Mouse (Mus musculus) midbrain, embryonic 14.5 days (tissue): Measurements from ENCODE around the gene Gm5431. TPM values are rescaled to one million over a fixed set of nuclear protein-coding genes. Genes with fewer than 3 reads are reported as not detected.
"Not testable (repeated sequence)": the region's sequence is repeated elsewhere in the genome, so short reads cannot be mapped to it uniquely, and the experiment has no call there.

Experiments used
- ATAC-seq: fragments of 200-750 bp; cut with Nextera tagmentation; 2 replicates; pipeline ENCODE4 v1.8.0; 2017; ENCODE audit warnings: moderate number of reproducible peaks, moderate library complexity; ENCODE audit not compliant: low FRiP score, low TSS enrichment
- DNase-seq: peaks from one replicate; pipeline ENCODE4 v3.0.0-alpha.2; 2015
- H3K27ac ChIP-seq: fragments of 300-500 bp; sonication (generic); replicated peaks from 2 replicates; pipeline ENCODE4 v1.5.1; 2014; ENCODE audit warnings: mild to moderate bottlenecking, low read depth, low read length, moderate library complexity
- H3K27me3 ChIP-seq: fragments of 300-500 bp; sonication (generic); 2 replicates; pipeline ENCODE4 v1.6.1; 2014; ENCODE audit warnings: low read length, control low read depth, mixed read lengths; ENCODE audit not compliant: control insufficient read depth, insufficient read depth
- H3K36me3 ChIP-seq: fragments of 300-500 bp; sonication (generic); 2 replicates; pipeline ENCODE4 v1.6.1; 2014; ENCODE audit warnings: low read length, control low read depth; ENCODE audit not compliant: control insufficient read depth, insufficient read depth
- H3K4me1 ChIP-seq: fragments of 300-500 bp; sonication (generic); 2 replicates; pipeline ENCODE4 v1.6.1; 2014; ENCODE audit warnings: mild to moderate bottlenecking, antibody characterized with exemption, low read length, control low read depth; ENCODE audit not compliant: control insufficient read depth, insufficient read depth
- H3K4me2 ChIP-seq: fragments of 300-500 bp; sonication (generic); 2 replicates; pipeline ENCODE4 v1.6.1; 2014; ENCODE audit warnings: mild to moderate bottlenecking, low read length, moderate library complexity
- H3K4me3 ChIP-seq: fragments of 300-500 bp; sonication (generic); replicated peaks from 2 replicates; pipeline ENCODE4 v1.5.1; 2014; ENCODE audit warnings: low read depth, low read length
- H3K9ac ChIP-seq: fragments of 300-500 bp; sonication (generic); replicated peaks from 2 replicates; pipeline ENCODE4 v1.6.1; 2014; ENCODE audit warnings: mild to moderate bottlenecking, low read length, moderate library complexity
- H3K9me3 ChIP-seq: fragments of 300-500 bp; sonication (generic); 2 replicates; pipeline ENCODE4 v1.6.1; 2016; ENCODE audit warnings: low read length, control low read depth, mixed read lengths; ENCODE audit not compliant: control insufficient read depth
- WGBS: fragments of 180-500 bp; shearing (Covaris S2); extraction: QIAGEN DNeasy Blood & Tissue Kit; methylation state at CpG from one replicate; pipeline ENCODE4 v1.1.7; 2014; 5-methylcytosine and 5-hydroxymethylcytosine counted together
- polyA plus RNA-seq: library from polyadenylated mRNA; unstranded; fragments of >200 nt; fragmentation: Nextera tagmentation; extraction: Ambion mirVana; gene quantifications from 2 replicates; pipeline ENCODE4 v1.2.1, GENCODE M21; 2014

Gm5431 gene
- polyA plus RNA-seq, 1 experiment from 2014 or later, result 0.34 TPM

DNA sequence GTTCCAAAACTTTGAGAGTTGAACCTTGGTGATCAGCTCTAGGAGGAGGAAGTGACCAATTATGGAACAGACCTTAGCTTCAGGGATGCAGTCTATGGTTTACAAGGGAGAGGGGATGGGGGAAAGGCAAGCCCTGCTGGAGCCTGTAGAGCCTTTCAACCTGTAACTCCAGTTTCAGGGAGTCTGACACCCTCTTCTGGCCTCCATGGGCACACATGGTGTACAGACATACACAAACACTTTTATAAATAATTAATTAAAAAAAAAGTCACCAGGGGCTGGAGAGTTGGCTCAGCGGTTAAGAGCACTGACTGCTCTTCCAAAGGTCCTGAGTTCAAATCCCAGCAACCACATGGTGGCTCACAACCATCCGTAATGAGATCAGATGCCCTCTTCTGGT is 55.7 kb downstream of the Gm5431 start:
- 83% methylated on average over 2 of the region's 2 CpGs for WGBS
- not testable (repeated sequence) for ATAC-seq, H3K4me3 ChIP-seq, H3K4me2 ChIP-seq, H3K27ac ChIP-seq, DNase-seq, H3K27me3 ChIP-seq, H3K4me1 ChIP-seq, H3K36me3 ChIP-seq, H3K9ac ChIP-seq, H3K9me3 ChIP-seq

DNA sequence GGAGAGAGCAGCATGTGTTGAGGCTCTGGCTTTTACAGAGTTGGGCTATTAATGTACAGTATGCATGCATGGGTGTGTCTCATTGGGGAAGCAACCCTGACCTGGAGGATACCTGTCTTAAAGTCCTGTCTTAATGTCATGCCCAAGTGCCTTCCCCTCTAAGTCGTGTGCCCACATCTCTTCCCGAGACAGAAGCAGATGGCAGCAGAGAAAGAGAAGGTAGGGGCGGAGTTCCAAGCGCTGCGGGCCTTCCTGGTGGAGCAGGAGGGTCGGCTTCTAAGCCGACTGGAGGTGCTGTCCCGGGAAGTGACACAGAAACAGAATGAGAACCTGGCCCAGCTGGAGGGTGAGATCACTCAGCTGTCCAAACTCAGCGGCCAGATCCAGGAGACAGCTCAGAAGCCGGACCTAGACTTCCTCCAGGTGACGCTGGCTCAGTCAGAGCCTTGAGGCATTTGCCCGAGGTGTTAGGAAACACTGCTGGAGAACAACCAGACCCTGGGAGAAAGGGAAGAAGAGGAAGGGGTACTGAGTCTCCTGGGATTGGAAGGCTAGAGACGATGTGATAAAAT is 56.7 kb downstream of the Gm5431 start:
- no peak overlapping the region for H3K27ac ChIP-seq
- H3K36me3 ChIP-seq, result no peaks in the 10 kb centered on the region
- no peak for DNase-seq
- no peak overlapping the region for H3K4me3 ChIP-seq
- no peak for ATAC-seq
- H3K27me3 ChIP-seq, result no peaks in the 10 kb centered on the region
- H3K4me2 ChIP-seq, result no peak overlapping the region
- H3K9ac ChIP-seq, result no peak overlapping the region
- no peaks in the 10 kb centered on the region for H3K9me3 ChIP-seq
- no peaks in the 10 kb centered on the region for H3K4me1 ChIP-seq
- 44% methylated on average over 13 of the region's 13 CpGs for WGBS

DNA sequence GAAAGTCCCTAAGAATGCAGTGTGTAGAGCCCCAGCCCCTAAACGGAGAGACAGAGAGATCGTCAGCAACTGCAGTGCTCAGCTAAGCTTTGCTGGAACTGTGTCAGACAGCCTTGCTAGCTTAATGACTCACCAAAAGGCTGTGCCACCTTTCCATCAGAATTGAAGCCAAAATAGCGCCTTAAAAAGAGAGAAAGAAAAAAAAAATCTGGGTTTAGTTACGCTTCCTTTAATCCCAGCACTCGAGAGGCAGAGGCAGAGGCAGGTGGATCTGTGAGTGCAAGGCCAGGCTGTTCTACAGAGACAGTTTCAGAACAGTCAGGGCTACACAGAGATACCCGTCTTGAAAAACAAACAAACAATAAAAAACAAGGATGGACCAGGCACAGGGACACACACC is 57.7 kb downstream of the Gm5431 start:
- Histone ChIP-seq H3K27me3 (peaks cover 8% of the 10 kb centered on the region; the same call in 1 of the 2 replicates), H3K27ac (no peak overlapping the region), H3K9ac (no peak overlapping the region), H3K9me3 (no peaks in the 10 kb centered on the region), H3K4me2 (no peak overlapping the region), H3K4me1 (no peaks in the 10 kb centered on the region), H3K36me3 (no peaks in the 10 kb centered on the region), H3K4me3 (no peak overlapping the region)
- no peak for ATAC-seq
- 41% methylated on average over 6 of the region's 6 CpGs for WGBS
- DNase-seq, result no peak

DNA sequence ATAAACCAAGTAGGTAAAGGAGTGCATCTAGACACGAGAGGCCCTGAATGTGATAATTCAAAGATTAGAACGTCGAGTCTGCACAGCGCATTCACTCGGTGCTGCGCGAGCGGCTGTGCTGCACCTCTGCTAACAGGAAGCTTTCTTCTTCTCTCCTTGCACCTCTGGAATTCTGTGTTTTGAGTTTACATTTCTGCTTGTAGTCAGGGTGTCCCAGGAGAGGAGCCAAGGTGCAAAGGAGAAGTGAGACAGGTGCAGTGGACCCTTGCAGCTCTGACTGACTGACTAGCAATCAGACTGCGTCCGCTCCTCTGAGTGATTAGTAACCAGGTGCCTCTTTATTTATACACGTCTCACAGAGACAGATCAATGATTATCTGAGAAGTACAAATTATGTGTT is 58.8 kb downstream of the Gm5431 start:
- DNase-seq (no peak), ATAC-seq (no peak)
- H3K4me2 ChIP-seq, result no peak overlapping the region
- WGBS, result 86% methylated on average over 11 of the region's 11 CpGs
- H3K27me3 ChIP-seq, result peaks cover 10% of the 10 kb centered on the region; the same call in 1 of the 2 replicates
- peaks cover 6% of the 10 kb centered on the region for H3K4me1 ChIP-seq
- H3K27ac ChIP-seq, result no peak overlapping the region
- H3K36me3 ChIP-seq, result no peaks in the 10 kb centered on the region
- no peaks in the 10 kb centered on the region for H3K9me3 ChIP-seq
- no peak overlapping the region for H3K4me3 ChIP-seq
- H3K9ac ChIP-seq, result no peak overlapping the region

DNA sequence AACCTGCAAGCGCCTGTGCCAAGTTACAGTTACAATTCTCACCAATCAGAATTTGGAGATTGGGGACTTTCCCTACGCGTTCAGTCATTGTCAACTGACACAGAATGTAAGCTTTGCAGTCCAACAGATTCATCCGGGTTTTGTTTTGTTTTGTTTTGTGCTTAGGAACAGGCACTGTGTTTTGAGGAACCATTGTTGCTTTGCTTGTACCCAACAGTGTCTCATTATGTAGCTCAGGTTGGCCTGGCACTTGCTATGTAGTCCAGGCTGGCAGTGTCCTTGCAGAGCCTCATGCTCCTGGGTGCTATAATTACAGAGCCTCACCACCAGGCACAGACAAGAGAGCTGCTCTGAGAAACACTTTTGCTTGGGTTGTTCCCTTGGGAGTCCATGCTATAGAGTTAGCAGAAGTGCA is 59.6 kb downstream of the Gm5431 start:
- no peak for ATAC-seq
- Histone ChIP-seq H3K27me3 (peaks cover 10% of the 10 kb centered on the region; the same call in 1 of the 2 replicates), H3K36me3 (no peaks in the 10 kb centered on the region), H3K4me1 (peaks cover 7% of the 10 kb centered on the region), H3K4me3 (no peak overlapping the region), H3K4me2 (no peak overlapping the region), H3K9me3 (no peaks in the 10 kb centered on the region), H3K27ac (no peak overlapping the region), H3K9ac (no peak overlapping the region)
- WGBS, result 82% methylated on average over 4 of the region's 4 CpGs
- no peak for DNase-seq

DNA sequence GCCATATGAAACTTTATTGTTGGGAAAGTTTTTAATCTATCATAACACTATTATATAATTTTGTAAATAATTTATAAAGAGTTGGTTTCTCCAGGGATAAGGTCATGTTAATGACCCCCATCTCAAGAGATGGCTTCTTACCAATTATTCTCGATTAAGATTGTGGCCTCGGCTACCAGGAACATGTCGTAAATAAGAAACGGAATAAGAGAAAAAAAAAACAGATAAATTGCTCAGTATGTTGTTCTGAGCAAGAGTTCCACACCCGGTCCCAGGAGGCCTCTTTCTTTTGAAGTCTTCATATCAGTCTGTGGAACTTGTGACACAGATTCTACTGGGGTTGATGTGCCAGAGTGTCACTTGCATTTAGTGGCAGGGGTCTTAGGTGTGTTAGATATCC is 60.8 kb downstream of the Gm5431 start:
- WGBS, result 91% methylated on average over 5 of the region's 5 CpGs
- H3K27me3 ChIP-seq, result peaks cover 10% of the 10 kb centered on the region
- no peak overlapping the region for H3K27ac ChIP-seq
- no peak overlapping the region for H3K9ac ChIP-seq
- H3K4me1 ChIP-seq, result peaks cover 7% of the 10 kb centered on the region
- DNase-seq (no peak), ATAC-seq (no peak)
- H3K36me3 ChIP-seq, result no peaks in the 10 kb centered on the region
- no peaks in the 10 kb centered on the region for H3K9me3 ChIP-seq
- H3K4me3 ChIP-seq, result no peak overlapping the region
- H3K4me2 ChIP-seq, result no peak overlapping the region

DNA sequence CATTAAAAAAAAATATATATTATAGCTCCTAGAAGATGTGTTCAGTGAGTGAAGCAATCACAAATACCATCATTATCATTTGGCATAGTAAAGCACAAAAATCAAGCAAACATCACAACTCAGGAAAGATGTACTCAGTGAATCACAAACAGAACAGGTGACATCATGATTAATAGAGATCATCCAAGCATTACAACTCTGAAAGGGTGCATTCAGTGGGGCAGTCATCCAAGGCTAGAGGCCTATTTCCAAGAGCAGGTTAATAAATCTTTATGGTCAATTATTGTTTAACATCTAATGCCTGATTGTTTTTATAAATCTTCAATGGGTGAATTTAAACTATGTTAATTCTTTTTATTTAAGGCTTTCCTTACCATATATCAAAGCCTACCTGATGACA is 61.2 kb downstream of the Gm5431 start:
- DNase-seq (no peak), ATAC-seq (no peak)
- Histone ChIP-seq H3K4me2 (no peak overlapping the region), H3K4me3 (no peak overlapping the region), H3K9me3 (no peaks in the 10 kb centered on the region), H3K9ac (no peak overlapping the region), H3K27me3 (peaks cover 10% of the 10 kb centered on the region), H3K4me1 (peaks cover 7% of the 10 kb centered on the region), H3K27ac (no peak overlapping the region), H3K36me3 (no peaks in the 10 kb centered on the region)

DNA sequence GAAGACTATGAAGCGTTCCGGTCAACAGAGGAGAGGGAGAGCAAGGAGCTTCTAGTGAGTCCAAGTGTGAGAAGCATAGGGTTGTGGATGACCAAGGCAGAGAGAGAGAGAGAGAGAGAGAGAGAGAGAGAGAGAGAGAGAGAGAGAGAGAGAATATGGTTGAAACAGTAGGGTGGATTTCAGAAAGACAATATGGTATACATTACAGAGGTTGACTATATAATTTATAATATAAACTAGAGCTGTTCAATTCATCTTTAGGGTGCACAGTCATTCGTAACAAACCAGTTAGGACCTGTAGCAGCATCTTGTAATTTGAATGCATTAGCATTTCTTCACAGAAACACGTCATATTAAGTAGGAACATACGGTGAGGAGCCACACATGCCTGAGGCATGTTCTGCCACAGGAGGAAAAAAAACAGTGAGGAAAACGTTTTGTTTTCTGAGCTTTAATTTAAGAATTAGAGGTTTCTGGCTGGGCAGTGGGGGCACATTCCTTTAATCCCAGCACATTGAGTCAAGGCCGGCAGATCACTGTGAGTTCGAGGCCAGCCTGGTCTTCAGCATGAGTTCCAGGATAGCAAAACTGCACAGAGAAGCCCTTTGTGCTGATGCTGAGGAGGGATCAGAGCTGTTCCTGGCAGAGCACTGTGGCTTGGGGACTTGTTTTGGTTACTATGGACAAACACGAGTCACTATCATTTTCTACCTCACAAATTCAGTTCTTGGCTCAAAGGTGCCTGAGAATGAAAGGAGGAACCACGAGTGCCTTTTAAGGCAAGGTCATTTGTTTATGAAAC is 62.9 kb downstream of the Gm5431 start:
- no peak overlapping the region for H3K9ac ChIP-seq

More for the DNA sequence above, 62.9 kb downstream of the Gm5431 start:
- no peak overlapping the region for H3K27ac ChIP-seq
- H3K4me2 ChIP-seq, result peak overlapping the region; percentile 58
- H3K4me3 ChIP-seq, result peak overlapping the region; percentile 77
- peaks cover 10% of the 10 kb centered on the region for H3K27me3 ChIP-seq
- H3K9me3 ChIP-seq, result no peaks in the 10 kb centered on the region
- WGBS, result 68% methylated on average over 10 of the region's 10 CpGs
- ATAC-seq, result no peak
- no peak for DNase-seq
- no peaks in the 10 kb centered on the region for H3K36me3 ChIP-seq
- H3K4me1 ChIP-seq, result peaks cover 7% of the 10 kb centered on the region
